Mouse (Mus musculus): ENCODE measurements at regions not wholly inside any gene's neighbourhood (a gene's known extent, or its start where the extent isn't known, plus 50 kb on each side); places are given as distances from the start of the nearest gene placed in this dataset.

- Histone ChIP-seq H3K9me3 (no peaks in the 10 kb centered on the region), H3K27ac (no peak overlapping the region), H3K4me3 (replicated peaks) (no peak overlapping the region), H3K27me3 (no peaks in the 10 kb centered on the region), H3K4me2 (no peak overlapping the region), H3K4me1 (replicated peaks) (peaks cover 4% of the 10 kb centered on the region; the same call in 1 of the 2 replicates), H3K9ac (replicated peaks) (no peak overlapping the region), H3K36me3 (no peaks in the 10 kb centered on the region)
- 83% methylated on average over 20 of the region's 20 CpGs for WGBS
- ATAC-seq (ENCODE audit: insufficient number of reproducible peaks, insufficient read depth, low FRiP score, low TSS enrichment, low read depth): no peak
Observed at GRCm38 (mm10) chr8:9152313-9152925, 462.1 kb upstream of the Arglu1 start.

GRCm38 (mm10) chr8:9144362-9144761 lies 454.0 kb upstream of the Arglu1 start:
- no peak overlapping the region for H3K4me2 ChIP-seq
- no peak overlapping the region for H3K27ac ChIP-seq
- H3K36me3 ChIP-seq: no peaks in the 10 kb centered on the region
- 90% methylated on average over 3 of the region's 3 CpGs for WGBS
- H3K9me3 ChIP-seq: no peaks in the 10 kb centered on the region
- no peak for ATAC-seq (ENCODE audit: insufficient number of reproducible peaks, insufficient read depth, low FRiP score, low TSS enrichment, low read depth)
- no peak overlapping the region for H3K9ac ChIP-seq (replicated peaks)
- no peaks in the 10 kb centered on the region for H3K27me3 ChIP-seq
- H3K4me1 ChIP-seq (replicated peaks): peaks cover 10% of the 10 kb centered on the region
- H3K4me3 ChIP-seq (replicated peaks): no peak overlapping the region

GRCm38 (mm10) chr8:9139781-9140180 lies 449.5 kb upstream of the Arglu1 start:
- 25% methylated on average over 3 of the region's 3 CpGs for WGBS
- 0 out of 2 replicates have a peak, but pooled peaks have one; percentile 15 for ATAC-seq (ENCODE audit: insufficient number of reproducible peaks, insufficient read depth, low FRiP score, low TSS enrichment, low read depth)
- H3K27ac ChIP-seq: no peak overlapping the region
- no peak overlapping the region for H3K9ac ChIP-seq (replicated peaks)
- no peaks in the 10 kb centered on the region for H3K36me3 ChIP-seq
- no peaks in the 10 kb centered on the region for H3K27me3 ChIP-seq
- no peaks in the 10 kb centered on the region for H3K9me3 ChIP-seq
- peaks cover 18% of the 10 kb centered on the region for H3K4me1 ChIP-seq (replicated peaks)
- no peak overlapping the region for H3K4me2 ChIP-seq
- H3K4me3 ChIP-seq (replicated peaks): no peak overlapping the region

- no peak overlapping the region for H3K27ac ChIP-seq
- no peaks in the 10 kb centered on the region for H3K9me3 ChIP-seq
- no peaks in the 10 kb centered on the region for H3K36me3 ChIP-seq
- H3K4me2 ChIP-seq: no peak overlapping the region
- H3K4me1 ChIP-seq (replicated peaks): peaks cover 18% of the 10 kb centered on the region
- no peaks in the 10 kb centered on the region for H3K27me3 ChIP-seq
- H3K4me3 ChIP-seq (replicated peaks): no peak overlapping the region
- ATAC-seq (ENCODE audit: insufficient number of reproducible peaks, insufficient read depth, low FRiP score, low TSS enrichment, low read depth): no peak
- no peak overlapping the region for H3K9ac ChIP-seq (replicated peaks)
- WGBS: 49% methylated on average over 3 of the region's 3 CpGs
Observed at GRCm38 (mm10) chr8:9139059-9139620, 448.8 kb upstream of the Arglu1 start.

GRCm38 (mm10) chr8:9133758-9134157 lies 443.4 kb upstream of the Arglu1 start:
- no peak for ATAC-seq (ENCODE audit: insufficient number of reproducible peaks, insufficient read depth, low FRiP score, low TSS enrichment, low read depth)
- Histone ChIP-seq H3K27me3 (no peaks in the 10 kb centered on the region), H3K9ac (replicated peaks) (no peak overlapping the region), H3K27ac (no peak overlapping the region), H3K36me3 (no peaks in the 10 kb centered on the region), H3K9me3 (no peaks in the 10 kb centered on the region), H3K4me2 (no peak overlapping the region), H3K4me3 (replicated peaks) (no peak overlapping the region), H3K4me1 (replicated peaks) (0 out of 2 replicates have a peak, but pooled peaks cover 4% of the 10 kb centered on the region)
- WGBS: 61% methylated on average over 7 of the region's 7 CpGs

- Histone ChIP-seq H3K27ac (no peak overlapping the region), H3K9me3 (no peaks in the 10 kb centered on the region), H3K4me1 (replicated peaks) (0 out of 2 replicates have a peak, but pooled peaks cover 3% of the 10 kb centered on the region), H3K27me3 (no peaks in the 10 kb centered on the region), H3K4me2 (no peak overlapping the region), H3K4me3 (replicated peaks) (no peak overlapping the region), H3K36me3 (no peaks in the 10 kb centered on the region), H3K9ac (replicated peaks) (no peak overlapping the region)
- ATAC-seq (ENCODE audit: insufficient number of reproducible peaks, insufficient read depth, low FRiP score, low TSS enrichment, low read depth): no peak
- WGBS: 88% methylated on average over 5 of the region's 5 CpGs
Observed at GRCm38 (mm10) chr8:9132612-9133218, 442.4 kb upstream of the Arglu1 start.

GRCm38 (mm10) chr8:9131249-9131648 lies 440.9 kb upstream of the Arglu1 start:
- Histone ChIP-seq H3K36me3 (no peaks in the 10 kb centered on the region), H3K4me3 (replicated peaks) (no peak overlapping the region), H3K9ac (replicated peaks) (no peak overlapping the region), H3K4me2 (no peak overlapping the region), H3K27me3 (no peaks in the 10 kb centered on the region), H3K4me1 (replicated peaks) (no peaks in the 10 kb centered on the region), H3K9me3 (no peaks in the 10 kb centered on the region), H3K27ac (no peak overlapping the region)
- WGBS: 79% methylated on average over 4 of the region's 4 CpGs
- ATAC-seq (ENCODE audit: insufficient number of reproducible peaks, insufficient read depth, low FRiP score, low TSS enrichment, low read depth): no peak

- H3K4me1 ChIP-seq (replicated peaks): no peaks in the 10 kb centered on the region
- H3K27me3 ChIP-seq: no peaks in the 10 kb centered on the region
- H3K27ac ChIP-seq: no peak overlapping the region
- H3K9me3 ChIP-seq: no peaks in the 10 kb centered on the region
- H3K36me3 ChIP-seq: no peaks in the 10 kb centered on the region
- H3K4me3 ChIP-seq (replicated peaks): no peak overlapping the region
- WGBS: 83% methylated on average over 4 of the region's 4 CpGs
- no peak for ATAC-seq (ENCODE audit: insufficient number of reproducible peaks, insufficient read depth, low FRiP score, low TSS enrichment, low read depth)
- no peak overlapping the region for H3K4me2 ChIP-seq
- H3K9ac ChIP-seq (replicated peaks): no peak overlapping the region
Observed at GRCm38 (mm10) chr8:9124503-9124902, 434.2 kb upstream of the Arglu1 start.

GRCm38 (mm10) chr8:9117809-9118737 lies 427.8 kb upstream of the Arglu1 start:
- Histone ChIP-seq H3K4me2 (no peak overlapping the region), H3K9me3 (no peaks in the 10 kb centered on the region), H3K36me3 (no peaks in the 10 kb centered on the region), H3K9ac (replicated peaks) (no peak overlapping the region), H3K4me3 (replicated peaks) (no peak overlapping the region), H3K4me1 (replicated peaks) (no peaks in the 10 kb centered on the region), H3K27ac (no peak overlapping the region), H3K27me3 (no peaks in the 10 kb centered on the region)
- 86% methylated on average over 27 of the region's 27 CpGs for WGBS
- ATAC-seq (ENCODE audit: insufficient number of reproducible peaks, insufficient read depth, low FRiP score, low TSS enrichment, low read depth): no peak

- Histone ChIP-seq H3K27me3 (no peaks in the 10 kb centered on the region), H3K27ac (no peak overlapping the region), H3K9ac (replicated peaks) (no peak overlapping the region), H3K4me2 (no peak overlapping the region), H3K9me3 (no peaks in the 10 kb centered on the region), H3K4me1 (replicated peaks) (no peaks in the 10 kb centered on the region), H3K36me3 (no peaks in the 10 kb centered on the region), H3K4me3 (replicated peaks) (no peak overlapping the region)
- 78% methylated on average over 5 of the region's 5 CpGs for WGBS
- ATAC-seq (ENCODE audit: insufficient number of reproducible peaks, insufficient read depth, low FRiP score, low TSS enrichment, low read depth): no peak
Observed at GRCm38 (mm10) chr8:9095980-9096379, 405.7 kb upstream of the Arglu1 start.

GRCm38 (mm10) chr8:9094002-9094401 lies 403.7 kb upstream of the Arglu1 start:
- Histone ChIP-seq H3K4me3 (replicated peaks) (no peak overlapping the region), H3K4me2 (no peak overlapping the region), H3K9ac (replicated peaks) (no peak overlapping the region), H3K36me3 (no peaks in the 10 kb centered on the region), H3K27me3 (no peaks in the 10 kb centered on the region), H3K27ac (no peak overlapping the region), H3K4me1 (replicated peaks) (no peaks in the 10 kb centered on the region), H3K9me3 (no peaks in the 10 kb centered on the region)
- 71% methylated on average over 9 of the region's 9 CpGs for whole genome bisulfite sequencing
- no peak for ATAC-seq (ENCODE audit: insufficient number of reproducible peaks, insufficient read depth, low FRiP score, low TSS enrichment, low read depth)
